Mouse (Mus musculus): ENCODE measurements around the gene Adamts3.

DNA sequence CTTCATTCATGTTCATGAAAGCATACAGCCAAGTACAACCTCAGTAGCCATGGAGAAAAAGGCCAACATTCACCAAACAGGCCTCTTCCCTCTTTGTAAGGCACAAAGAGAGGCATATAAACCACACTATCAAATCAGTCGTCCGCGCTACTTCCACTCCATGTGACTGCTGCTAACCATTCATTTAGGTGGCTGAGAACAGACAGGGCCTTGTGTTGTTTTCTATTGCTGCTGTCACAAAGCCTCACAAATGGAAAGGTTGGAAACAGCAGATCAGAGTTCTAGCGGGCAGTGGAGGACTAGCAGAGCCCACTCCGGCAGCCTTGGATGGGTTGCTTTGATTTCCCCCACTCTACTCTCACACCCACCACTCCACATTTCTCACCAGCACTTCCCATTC lies 98.5 kb downstream of the Adamts3 start:
- no peak for TF ChIP-seq CTCF (IDR thresholded peaks at IDR 0.05; ENCODE audit: control insufficient read depth, insufficient read depth, insufficient read length)
- TF ChIP-seq USF1 (IDR thresholded peaks at IDR 0.05; ENCODE audit: low read depth) = no peak
- TF ChIP-seq CEBPB (IDR thresholded peaks at IDR 0.05; ENCODE audit: low read depth) = no peak
- TF ChIP-seq MYOG (IDR thresholded peaks at IDR 0.05; ENCODE audit: control insufficient read depth, extremely low read depth, insufficient read length) = no peak
- no peak for TF ChIP-seq MAX (IDR thresholded peaks at IDR 0.05)
- TF ChIP-seq MYOD1 (IDR thresholded peaks at IDR 0.05; ENCODE audit: control insufficient read depth, insufficient read length, low read depth) = no peak

Measured in C2C12 (cell line).